Mouse (Mus musculus) cerebellum, adult 2 months (tissue): ENCODE results near the gene Whrn.

Experiments
- CTCF ChIP-seq: fragments of 200-500 bp; IDR thresholded peaks from 2 replicates; pipeline ENCODE4 v1.5.1; 2011; ENCODE audit warnings: low read depth, mild to moderate bottlenecking, control low read depth, low read length, moderate library complexity, borderline replicate concordance; ENCODE audit not compliant: insufficient read depth
- POLR2A ChIP-seq: fragments of 200-500 bp; IDR thresholded peaks from 2 replicates; pipeline ENCODE4 v1.6.1; 2011; ENCODE audit warnings: low read length, control low read depth, borderline replicate concordance; ENCODE audit not compliant: insufficient read depth

DNA sequence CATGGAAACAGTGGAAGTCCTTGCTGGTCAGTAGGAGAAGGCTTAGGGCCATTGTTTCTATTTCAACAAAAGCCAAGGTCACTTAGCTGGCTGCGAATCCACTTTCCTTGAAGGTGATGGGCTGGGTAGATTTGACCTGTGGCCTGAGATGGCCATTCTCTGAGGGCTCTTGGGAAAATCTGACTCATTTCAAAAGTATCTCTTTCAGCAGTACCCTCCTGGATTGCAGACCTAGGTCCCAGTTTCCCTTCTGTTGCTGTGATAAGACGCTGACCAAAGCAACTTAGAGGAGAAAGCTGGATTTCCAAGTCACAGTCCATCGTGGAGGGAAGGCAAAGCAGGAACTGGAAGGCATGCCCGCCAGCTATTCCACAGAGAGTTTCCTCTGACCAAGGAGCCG lies 8.2 kb upstream of the Whrn start:
- TF ChIP-seq CTCF = no peak
- TF ChIP-seq POLR2A = no peak
